15 mouse cellular contexts compared by ENCODE assay signal in the genomic region with DNA sequence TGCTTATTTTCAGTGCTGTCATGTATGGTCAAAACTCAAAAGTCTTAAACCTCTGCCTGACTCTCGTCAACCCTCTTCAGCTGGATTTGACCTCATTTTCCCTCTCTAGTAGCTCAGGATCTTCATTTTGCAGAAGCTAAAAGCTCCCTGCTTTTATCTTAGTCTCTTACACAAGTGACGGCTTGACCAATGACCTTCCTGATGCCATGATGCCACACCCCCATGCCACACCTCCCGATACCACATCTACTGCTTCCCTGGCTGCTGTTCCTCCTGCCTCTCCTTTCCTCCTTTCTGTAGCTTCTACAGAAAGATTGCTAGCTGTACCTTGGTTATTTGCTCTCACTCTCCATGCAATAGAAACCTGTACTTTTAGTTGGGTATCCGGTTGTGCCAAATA. TPM values are rescaled to one million over a fixed set of nuclear protein-coding genes. Genes with fewer than 3 reads are reported as not detected.
DNase-seq lines count a peak whose midpoint lies in the region; ATAC-seq and TF ChIP-seq lines count a peak whose summit lies in the region.
"Had no signal": no experiment of that assay in that cellular context is flagged by ENCODE, and none has a peak within 500 bp of the region (broad histone marks: within the 10 kb centered on the region; RNA-seq: fewer than 3 reads in every experiment).

No protein-coding gene starts in this region.

- intact Hi-C loops in heart, postnatal 10 days (cut with DNase I) = no loop called here

- no peak overlapping the region for H3K27ac ChIP-seq in heart, embryonic 11.5 days (ENCODE audit: low read depth, low read length)
- H3K27ac ChIP-seq in bone marrow macrophage, adult 2 months (ENCODE audit: insufficient read depth, low read depth, low read length) = peak overlapping the region; percentile 63
- no peak overlapping the region for H3K27ac ChIP-seq in liver, embryonic 11.5 days (ENCODE audit: low read depth, low read length)
- H3K27ac ChIP-seq: gastrocnemius, adult 2 months; hindbrain, embryonic 15.5 days had no signal

- ATAC-seq in heart, embryonic 11.5 days (replicated peaks; ENCODE audit: insufficient number of reproducible peaks, low FRiP score, low TSS enrichment) = no peak
- peak; percentile 79 for ATAC-seq in liver, embryonic 11.5 days (replicated peaks; ENCODE audit: low FRiP score)
- ATAC-seq: Patski had no signal

- H3K4me3 ChIP-seq in heart, embryonic 11.5 days (ENCODE audit: low read depth, low read length) = no peak overlapping the region
- H3K4me3 ChIP-seq in bone marrow macrophage, adult 2 months (ENCODE audit: insufficient read depth, low read length) = peak overlapping the region; percentile 45
- H3K4me3 ChIP-seq in liver, embryonic 11.5 days (ENCODE audit: low read depth, low read length) = no peak overlapping the region
- peak overlapping the region; percentile 89 for H3K4me3 ChIP-seq in megakaryocyte, embryonic 14.5 days (replicated peaks)
- H3K4me3 ChIP-seq: gastrocnemius, adult 2 months; hindbrain, embryonic 15.5 days had no signal

- no peak overlapping the region for H3K9ac ChIP-seq in heart, embryonic 11.5 days (ENCODE audit: low read depth, low read length)
- no peak overlapping the region for H3K9ac ChIP-seq in liver, embryonic 11.5 days (ENCODE audit: low read depth, low read length)
- H3K9ac ChIP-seq: hindbrain, embryonic 15.5 days had no signal

- no peaks in the 10 kb centered on the region for H3K27me3 ChIP-seq in heart, embryonic 11.5 days (ENCODE audit: control insufficient read depth, insufficient read depth, low read length)
- no peaks in the 10 kb centered on the region for H3K27me3 ChIP-seq in liver, embryonic 11.5 days (replicated peaks; ENCODE audit: control insufficient read depth, insufficient read depth, low read length)
- no peaks in the 10 kb centered on the region for H3K27me3 ChIP-seq in megakaryocyte, embryonic 14.5 days (replicated peaks)
- H3K27me3 ChIP-seq: hindbrain, embryonic 15.5 days; Patski had no signal

- no peak for TF ChIP-seq CTCF in bone marrow macrophage, adult 2 months (IDR thresholded peaks at IDR 0.05; ENCODE audit: low read depth, low read length)

- TF ChIP-seq POLR2A in bone marrow macrophage, adult 2 months (IDR thresholded peaks at IDR 0.05; ENCODE audit: borderline replicate concordance, low read depth, low read length) = no peak

- H3K4me1 ChIP-seq in heart, embryonic 11.5 days (ENCODE audit: control insufficient read depth, insufficient read depth, low read length) = peaks cover 5% of the 10 kb centered on the region; the same call in 1 of the 2 replicates
- peaks cover 5% of the 10 kb centered on the region for H3K4me1 ChIP-seq in bone marrow macrophage, adult 2 months (ENCODE audit: control insufficient read depth, insufficient read depth, low read length)
- H3K4me1 ChIP-seq in liver, embryonic 11.5 days (replicated peaks; ENCODE audit: control insufficient read depth, insufficient read depth, low read length) = peaks cover 20% of the 10 kb centered on the region
- H3K4me1 ChIP-seq in megakaryocyte, embryonic 14.5 days = peaks cover 58% of the 10 kb centered on the region
- H3K4me1 ChIP-seq: hindbrain, embryonic 15.5 days had no signal

- H3K9me3 ChIP-seq in heart, embryonic 11.5 days (replicated peaks; ENCODE audit: control insufficient read depth, low read length) = no peaks in the 10 kb centered on the region
- no peaks in the 10 kb centered on the region for H3K9me3 ChIP-seq in liver, embryonic 11.5 days (ENCODE audit: control insufficient read depth, low read length)
- H3K9me3 ChIP-seq in megakaryocyte, embryonic 14.5 days = no peaks in the 10 kb centered on the region
- H3K9me3 ChIP-seq: hindbrain, embryonic 15.5 days had no signal

- H3K4me2 ChIP-seq in heart, embryonic 11.5 days = peak overlapping the region; percentile 27
- peak overlapping the region; percentile 52 for H3K4me2 ChIP-seq in liver, embryonic 11.5 days
- H3K4me2 ChIP-seq: hindbrain, embryonic 15.5 days had no signal

- WGBS in heart, embryonic 11.5 days (ENCODE audit: insufficient replicate concordance) = 42% methylated on average over 4 of the region's 4 CpGs
- WGBS in liver, embryonic 11.5 days = 36% methylated on average over 4 of the region's 4 CpGs

- DNase-seq in heart, postnatal 10 days = no peak
- DNase-seq in liver, embryonic 11.5 days (ENCODE audit: low spot score) = peak; percentile 44
- DNase-seq in retina, embryonic 14.5 days (ENCODE audit: low spot score) = no peak
- no peak for DNase-seq in kidney, postnatal 25 days
- DNase-seq in frontal cortex, postnatal 36 days (ENCODE audit: low spot score in 2 of 2) = no peak
- DNase-seq: gastrocnemius, adult 2 months; kidney, postnatal 14 days had no signal

- H3K36me3 ChIP-seq in heart, embryonic 11.5 days (ENCODE audit: control insufficient read depth, insufficient read depth, low read length) = peaks cover 4% of the 10 kb centered on the region; the same call in 1 of the 2 replicates
- 0 out of 2 replicates have a peak, but pooled peaks cover 3% of the 10 kb centered on the region for H3K36me3 ChIP-seq in liver, embryonic 11.5 days (ENCODE audit: control insufficient read depth, insufficient read depth, low read length)
- peaks cover 41% of the 10 kb centered on the region for H3K36me3 ChIP-seq in megakaryocyte, embryonic 14.5 days (replicated peaks; ENCODE audit: low read length)

RNA-seq across cellular contexts. Expression of a gene that starts 29.6 kb away (rescaled TPM):
- polyA plus RNA-seq in heart, embryonic 11.5 days (2014; fragmentation: Nextera tagmentation; extraction: Ambion mirVana) = 6.7 and 7.9 TPM in 2 replicates
- total RNA-seq in heart, postnatal 10 days (2021) = 10 to 100 TPM; 21.9 to 23.1 TPM
- polyA plus RNA-seq in bone marrow macrophage, adult 2 months (2012; ENCODE audit: insufficient read depth, insufficient read length, missing spikeins) = 37.9 and 41.2 TPM in 2 replicates
- polyA plus RNA-seq in liver, embryonic 11.5 days (2014; fragmentation: Nextera tagmentation; extraction: Ambion mirVana) = 6.2 and 6.6 TPM in 2 replicates
- polyA plus RNA-seq in megakaryocyte, embryonic 14.5 days (2012; ENCODE audit: insufficient read depth, low replicate concordance) = 0.28 and 0.58 TPM in 2 replicates

RNA-seq across cellular contexts. Expression of a gene that starts 57.5 kb away (rescaled TPM):
- polyA plus RNA-seq in heart, embryonic 11.5 days (2014; fragmentation: Nextera tagmentation; extraction: Ambion mirVana) = not detected in 2 replicates
- not detected for total RNA-seq in heart, postnatal 10 days (2021)
- not detected in 2 replicates for polyA plus RNA-seq in bone marrow macrophage, adult 2 months (2012; ENCODE audit: insufficient read depth, insufficient read length, missing spikeins)
- polyA plus RNA-seq in liver, embryonic 11.5 days (2014; fragmentation: Nextera tagmentation; extraction: Ambion mirVana) = not detected in 2 replicates
- polyA plus RNA-seq in megakaryocyte, embryonic 14.5 days (2012; ENCODE audit: insufficient read depth, low replicate concordance) = 8.5 TPM in 1 of 2 replicates, not detected in the other
- total RNA-seq: gastrocnemius, adult 2 months; left cerebral cortex, adult 8-10 months had no signal
- polyA plus RNA-seq: cortical plate, adult 2 months; hindbrain, embryonic 15.5 days; Patski; spleen, adult 2 months had no signal

RNA-seq across cellular contexts. Expression of a gene that starts 58.1 kb away (rescaled TPM):
- 0.16 and 0.41 TPM in 2 replicates for polyA plus RNA-seq in heart, embryonic 11.5 days (2014; fragmentation: Nextera tagmentation; extraction: Ambion mirVana)
- not detected for total RNA-seq in heart, postnatal 10 days (2021)
- not detected in 2 replicates for polyA plus RNA-seq in bone marrow macrophage, adult 2 months (2012; ENCODE audit: insufficient read depth, insufficient read length, missing spikeins)
- 0.29 and 0.30 TPM in 2 replicates for polyA plus RNA-seq in liver, embryonic 11.5 days (2014; fragmentation: Nextera tagmentation; extraction: Ambion mirVana)
- polyA plus RNA-seq in megakaryocyte, embryonic 14.5 days (2012; ENCODE audit: insufficient read depth, low replicate concordance) = not detected in 2 replicates
- total RNA-seq: gastrocnemius, adult 2 months had no signal

Comparison
In these comparisons a context has a peak if more than half of its experiments do, and no peak if none do; other contexts are left out.
1. H3K4me3 ChIP-seq: peak in bone marrow macrophage, adult 2 months (single experiment) and megakaryocyte, embryonic 14.5 days (single experiment); none in heart, embryonic 11.5 days (single experiment) and liver, embryonic 11.5 days (single experiment).